Mouse (Mus musculus) bone marrow macrophage, adult 2 months (primary cell): ENCODE data around the gene Nudt14. TPM values are rescaled to one million over a fixed set of nuclear protein-coding genes. Genes with fewer than 3 reads are reported as not detected.

Source experiments
- H3K27ac ChIP-seq: 2 replicates; pipeline ENCODE4 v1.5.1; 2012; ENCODE audit warnings: low read depth, low read length; ENCODE audit not compliant: insufficient read depth
- H3K4me1 ChIP-seq: 2 replicates; pipeline ENCODE4 v1.6.1; 2012; ENCODE audit warnings: low read length; ENCODE audit not compliant: control insufficient read depth, insufficient read depth
- H3K4me3 ChIP-seq: 2 replicates; pipeline ENCODE4 v1.5.1; 2012; ENCODE audit warnings: mild to moderate bottlenecking, low read length, moderate library complexity; ENCODE audit not compliant: insufficient read depth
- CTCF ChIP-seq: IDR thresholded peaks from 2 replicates; pipeline ENCODE4 v1.5.1; 2012; ENCODE audit warnings: low read depth, mild to moderate bottlenecking, low read length, moderate library complexity
- POLR2A ChIP-seq: IDR thresholded peaks from 2 replicates; pipeline ENCODE4 v1.6.1; 2012; ENCODE audit warnings: mild to moderate bottlenecking, low read depth, low read length, borderline replicate concordance
- polyA plus RNA-seq: library from polyadenylated mRNA; stranded (reverse); fragments of >200 nt; gene quantifications from 2 replicates; pipeline ENCODE4 v1.2.4, GENCODE M21; 2012; ENCODE audit not compliant: missing spikeins, insufficient read depth, insufficient read length

Gene Nudt14
- polyA plus RNA-seq, 1 experiment: 32.1 TPM

GRCm38 (mm10) chr12:112916698-112917400, 25.1 kb downstream of the Nudt14 start:
- TF ChIP-seq POLR2A: no peak
- TF ChIP-seq CTCF: no peak
- H3K27ac ChIP-seq: no peak overlapping the region
- no peak overlapping the region for H3K4me3 ChIP-seq
- H3K4me1 ChIP-seq: peaks cover 10% of the 10 kb centered on the region

- no peak overlapping the region for H3K4me3 ChIP-seq
- no peak overlapping the region for H3K27ac ChIP-seq
- no peak for TF ChIP-seq CTCF
- no peak for TF ChIP-seq POLR2A
- peaks cover 10% of the 10 kb centered on the region for H3K4me1 ChIP-seq
Measured at GRCm38 (mm10) chr12:112915587-112915986, 26.3 kb downstream of the Nudt14 start.

- TF ChIP-seq CTCF: no peak
- no peak for TF ChIP-seq POLR2A
- peaks cover 10% of the 10 kb centered on the region for H3K4me1 ChIP-seq
Measured at GRCm38 (mm10) chr12:112914527-112914926, 27.4 kb downstream of the Nudt14 start.

GRCm38 (mm10) chr12:112912951-112913745, 28.8 kb downstream of the Nudt14 start:
- H3K4me1 ChIP-seq: peaks cover 10% of the 10 kb centered on the region
- no peak overlapping the region for H3K27ac ChIP-seq
- no peak overlapping the region for H3K4me3 ChIP-seq
- TF ChIP-seq CTCF (no peak), POLR2A (no peak)

More at GRCm38 (mm10) chr12:112914527-112914926, 27.4 kb downstream of the Nudt14 start:
- Histone ChIP-seq H3K4me3 (no peak overlapping the region), H3K27ac (no peak overlapping the region)

GRCm38 (mm10) chr12:112911701-112912100, 30.2 kb downstream of the Nudt14 start:
- no peak overlapping the region for H3K4me3 ChIP-seq
- no peak overlapping the region for H3K27ac ChIP-seq
- H3K4me1 ChIP-seq: no peaks in the 10 kb centered on the region
- TF ChIP-seq POLR2A (no peak), CTCF (no peak)

- Histone ChIP-seq H3K27ac (no peak overlapping the region), H3K4me3 (no peak overlapping the region), H3K4me1 (no peaks in the 10 kb centered on the region)
- no peak for TF ChIP-seq POLR2A
- TF ChIP-seq CTCF: no peak
Measured at GRCm38 (mm10) chr12:112908991-112909390, 32.9 kb downstream of the Nudt14 start.

GRCm38 (mm10) chr12:112905001-112905400, 36.9 kb downstream of the Nudt14 start:
- TF ChIP-seq POLR2A (no peak), CTCF (no peak)
- Histone ChIP-seq H3K4me1 (no peaks in the 10 kb centered on the region), H3K27ac (no peak overlapping the region), H3K4me3 (no peak overlapping the region)

GRCm38 (mm10) chr12:112903941-112904340, 38.0 kb downstream of the Nudt14 start:
- Histone ChIP-seq H3K27ac (no peak overlapping the region), H3K4me3 (no peak overlapping the region)
- no peak for TF ChIP-seq CTCF
- no peak for TF ChIP-seq POLR2A

GRCm38 (mm10) chr12:112900641-112901040, 41.3 kb downstream of the Nudt14 start:
- Histone ChIP-seq H3K4me3 (no peak overlapping the region), H3K4me1 (peaks cover 28% of the 10 kb centered on the region), H3K27ac (no peak overlapping the region)
- TF ChIP-seq POLR2A (no peak), CTCF (no peak)

More at GRCm38 (mm10) chr12:112903941-112904340, 38.0 kb downstream of the Nudt14 start:
- H3K4me1 ChIP-seq: peaks cover 2% of the 10 kb centered on the region

- Histone ChIP-seq H3K4me3 (no peak overlapping the region), H3K4me1 (peaks cover 41% of the 10 kb centered on the region), H3K27ac (no peak overlapping the region)
- no peak for TF ChIP-seq POLR2A
- TF ChIP-seq CTCF: no peak
Measured at GRCm38 (mm10) chr12:112898960-112899359, 43.0 kb downstream of the Nudt14 start.
